Mouse (Mus musculus) embryonic facial prominence, embryonic 10.5 days (tissue): ENCODE measurements at regions not wholly inside any gene's neighbourhood (a gene's known extent, or its start where the extent isn't known, plus 50 kb on each side); places are given as distances from the start of the nearest gene placed in this dataset.
"Not testable (repeated sequence)": the region's sequence is repeated elsewhere in the genome, so short reads cannot be mapped to it uniquely, and the experiment has no call there.

ENCODE experiments used
- DNase-seq: peaks from one replicate; pipeline ENCODE4 v3.0.0-alpha.2; 2017; ENCODE audit warnings: low spot score
- H3K27ac ChIP-seq: fragments of 300-500 bp; sonication (generic); replicated peaks from 2 replicates; pipeline ENCODE4 v1.5.1; 2016; ENCODE audit warnings: mild to moderate bottlenecking
- H3K27me3 ChIP-seq: fragments of 300-500 bp; sonication (generic); replicated peaks from 2 replicates; pipeline ENCODE4 v1.6.1; 2016; ENCODE audit warnings: low read depth, mild to moderate bottlenecking; ENCODE audit not compliant: poor library complexity, severe bottlenecking
- H3K36me3 ChIP-seq: fragments of 300-500 bp; sonication (generic); replicated peaks from 2 replicates; pipeline ENCODE4 v1.6.1; 2016; ENCODE audit warnings: mild to moderate bottlenecking, moderate library complexity
- H3K4me1 ChIP-seq: fragments of 300-500 bp; sonication (generic); 2 replicates; pipeline ENCODE4 v1.6.1; 2016
- H3K4me3 ChIP-seq: fragments of 300-500 bp; sonication (generic); 2 replicates; pipeline ENCODE4 v1.5.1; 2016; ENCODE audit warnings: mild to moderate bottlenecking, moderate library complexity
- H3K9me3 ChIP-seq: fragments of 300-500 bp; sonication (generic); 2 replicates; pipeline ENCODE4 v1.6.1; 2016; ENCODE audit warnings: mild to moderate bottlenecking
- WGBS: fragments of 180-500 bp; shearing (Covaris S2); methylation state at CpG from one replicate; pipeline ENCODE4 v1.1.7; 2016; 5-methylcytosine and 5-hydroxymethylcytosine counted together

DNA sequence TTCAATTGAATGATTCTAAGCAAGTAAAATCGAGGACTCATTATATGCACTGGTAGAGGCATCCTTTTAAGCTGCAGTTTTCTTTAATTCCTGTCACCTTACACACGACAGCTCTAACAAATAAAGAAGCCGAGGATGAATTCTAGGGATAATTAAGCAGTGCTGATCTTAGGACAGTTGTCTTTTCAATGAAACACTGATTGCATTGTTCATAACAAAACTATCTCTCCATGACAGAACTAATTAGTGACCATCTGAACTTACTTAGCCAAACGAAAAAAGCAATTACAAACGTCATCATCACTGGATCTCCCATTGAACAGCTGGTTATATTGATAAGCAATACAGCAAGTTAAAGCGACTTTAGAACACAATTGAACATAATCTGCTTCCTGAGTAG is 1579.7 kb upstream of the G6pd2 start:
- Histone ChIP-seq H3K27ac (no peak overlapping the region), H3K36me3 (no peaks in the 10 kb centered on the region), H3K27me3 (peaks cover 11% of the 10 kb centered on the region), H3K4me1 (no peaks in the 10 kb centered on the region), H3K4me3 (no peak overlapping the region), H3K9me3 (no peaks in the 10 kb centered on the region)
- WGBS = 43% methylated on average over 6 of the region's 6 CpGs
- no peak for DNase-seq

DNA sequence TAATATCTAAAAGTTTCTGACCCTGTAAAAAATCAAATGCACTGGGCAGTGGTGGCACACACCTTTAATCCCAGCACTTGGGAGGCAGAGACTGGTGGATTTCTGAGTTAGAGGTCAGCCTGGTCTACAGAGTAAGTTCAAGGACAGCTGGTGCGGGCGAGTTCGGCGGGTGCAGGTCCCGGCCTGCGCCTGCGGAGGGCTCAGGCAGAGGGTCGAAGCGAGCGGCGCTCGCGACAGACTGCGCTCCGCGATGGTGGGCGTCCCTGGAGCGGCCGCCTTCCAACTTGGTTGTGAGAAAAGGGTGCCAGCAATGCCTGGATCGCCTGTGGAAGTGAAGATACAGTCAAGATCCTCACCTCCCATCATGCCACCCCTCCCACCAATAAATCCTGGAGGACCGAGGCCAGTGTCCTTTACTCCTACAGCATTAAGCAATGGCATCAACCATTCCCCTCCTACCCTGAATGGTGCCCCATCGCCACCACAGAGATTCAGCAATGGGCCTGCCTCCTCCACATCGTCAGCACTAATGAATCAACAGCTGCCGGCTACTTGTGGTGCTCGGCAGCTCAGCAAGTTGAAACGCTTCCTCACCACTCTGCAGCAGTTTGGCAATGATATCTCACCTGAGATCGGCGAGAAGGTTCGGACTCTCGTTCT is 1577.3 kb upstream of the G6pd2 start:
- not testable (repeated sequence) for H3K36me3 ChIP-seq, H3K9me3 ChIP-seq, H3K27ac ChIP-seq, H3K4me1 ChIP-seq
- peaks cover 11% of the 10 kb centered on the region for H3K27me3 ChIP-seq
- peak; percentile 9 for DNase-seq
- H3K4me3 ChIP-seq = peak overlapping the region; percentile 38; the same call in 1 of the 2 replicates
- 15% methylated on average over 30 of the region's 30 CpGs for WGBS

DNA sequence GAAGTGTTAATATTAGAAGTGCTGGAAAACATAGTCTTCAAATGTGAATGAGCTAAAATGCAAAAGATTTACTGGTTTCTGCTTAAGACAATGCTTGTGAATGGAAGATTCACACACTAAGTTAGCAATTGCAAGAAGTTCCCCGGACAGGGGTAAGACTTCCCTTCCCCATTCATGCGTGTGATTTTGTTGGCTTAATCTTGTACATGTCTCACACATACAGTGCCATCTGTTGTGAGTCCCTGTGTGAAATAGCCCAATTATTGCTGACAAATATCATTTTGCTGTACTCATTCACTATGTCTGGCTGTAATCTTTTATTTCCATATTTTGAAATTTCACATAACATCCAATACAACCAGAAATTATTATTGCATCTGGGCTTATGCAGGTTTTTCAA is 1564.4 kb upstream of the G6pd2 start:
- Histone ChIP-seq H3K27ac (no peak overlapping the region), H3K9me3 (no peaks in the 10 kb centered on the region), H3K4me1 (no peaks in the 10 kb centered on the region), H3K4me3 (no peak overlapping the region), H3K36me3 (no peaks in the 10 kb centered on the region), H3K27me3 (no peaks in the 10 kb centered on the region)
- no peak for DNase-seq
- WGBS = 92% methylated on average over 2 of the region's 2 CpGs

DNA sequence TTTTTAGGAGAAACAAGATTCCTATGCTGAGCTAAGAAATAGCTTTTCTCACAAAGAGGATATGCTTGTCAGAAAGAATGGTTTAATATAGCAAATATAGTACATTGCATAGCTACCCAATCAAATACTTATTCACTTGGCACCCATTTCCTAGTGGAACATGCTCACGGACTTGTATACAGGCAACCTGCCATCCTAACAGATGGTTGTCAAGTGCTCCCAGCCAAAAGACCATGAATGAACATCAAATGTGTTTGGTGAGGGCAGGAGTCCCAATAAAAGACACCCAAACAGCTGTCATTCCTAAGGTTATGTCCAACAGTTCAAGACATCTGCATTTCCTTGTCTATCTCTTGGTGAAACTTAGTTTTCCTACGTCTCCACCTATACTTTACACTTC is 1531.9 kb upstream of the G6pd2 start:
- 88% methylated on average over 2 of the region's 2 CpGs for WGBS
- H3K9me3 ChIP-seq = no peaks in the 10 kb centered on the region
- H3K4me1 ChIP-seq = no peaks in the 10 kb centered on the region
- H3K36me3 ChIP-seq = no peaks in the 10 kb centered on the region
- H3K27ac ChIP-seq = no peak overlapping the region
- no peaks in the 10 kb centered on the region for H3K27me3 ChIP-seq
- H3K4me3 ChIP-seq = no peak overlapping the region
- no peak for DNase-seq
